Mouse (Mus musculus): Measurements from ENCODE around the gene Scp2. TPM values are rescaled to one million over a fixed set of nuclear protein-coding genes. Genes with fewer than 3 reads are reported as not detected.
"Not testable (repeated sequence)": the region's sequence is repeated elsewhere in the genome, so short reads cannot be mapped to it uniquely, and the experiment has no call there.

Gene Scp2
- polyA plus RNA-seq, 1 experiment: 19.3 TPM

- no peaks in the 10 kb centered on the region for H3K4me1 ChIP-seq (ENCODE audit: control insufficient read depth, insufficient read depth, low read length)
- no peak overlapping the region for H3K4me3 ChIP-seq (ENCODE audit: control insufficient read depth, low read depth, low read length)
- H3K36me3 ChIP-seq (ENCODE audit: control insufficient read depth, insufficient read depth, low read length): no peaks in the 10 kb centered on the region
- no peaks in the 10 kb centered on the region for H3K27me3 ChIP-seq (ENCODE audit: control insufficient read depth, insufficient read depth, low read length)
- TF ChIP-seq CTCF (IDR thresholded peaks at IDR 0.05; ENCODE audit: control insufficient read depth, insufficient read depth, insufficient replicate concordance, low read depth, low read length): no peak
- no peak for TF ChIP-seq POLR2A (IDR thresholded peaks at IDR 0.05; ENCODE audit: control insufficient read depth, low read depth, low read length)
- H3K27ac ChIP-seq (ENCODE audit: control insufficient read depth, insufficient read depth, low read depth, low read length): no peak overlapping the region
Observed at GRCm38 (mm10) chr4:108079762-108080161, 65.0 kb downstream of the Scp2 start.

GRCm38 (mm10) chr4:108079191-108079590, 65.6 kb downstream of the Scp2 start:
- H3K4me3 ChIP-seq (ENCODE audit: control insufficient read depth, low read depth, low read length); H3K4me1 ChIP-seq (ENCODE audit: control insufficient read depth, insufficient read depth, low read length); H3K27me3 ChIP-seq (ENCODE audit: control insufficient read depth, insufficient read depth, low read length); H3K36me3 ChIP-seq (ENCODE audit: control insufficient read depth, insufficient read depth, low read length); H3K27ac ChIP-seq (ENCODE audit: control insufficient read depth, insufficient read depth, low read depth, low read length): not testable (repeated sequence)

GRCm38 (mm10) chr4:108077224-108077955, 67.4 kb downstream of the Scp2 start:
- H3K4me1 ChIP-seq (ENCODE audit: control insufficient read depth, insufficient read depth, low read length): no peaks in the 10 kb centered on the region
- no peak for TF ChIP-seq CTCF (IDR thresholded peaks at IDR 0.05; ENCODE audit: control insufficient read depth, insufficient read depth, insufficient replicate concordance, low read depth, low read length)
- TF ChIP-seq POLR2A (IDR thresholded peaks at IDR 0.05; ENCODE audit: control insufficient read depth, low read depth, low read length): no peak
- no peak overlapping the region for H3K4me3 ChIP-seq (ENCODE audit: control insufficient read depth, low read depth, low read length)
- no peaks in the 10 kb centered on the region for H3K27me3 ChIP-seq (ENCODE audit: control insufficient read depth, insufficient read depth, low read length)
- no peaks in the 10 kb centered on the region for H3K36me3 ChIP-seq (ENCODE audit: control insufficient read depth, insufficient read depth, low read length)
- no peak overlapping the region for H3K27ac ChIP-seq (ENCODE audit: control insufficient read depth, insufficient read depth, low read depth, low read length)

- H3K36me3 ChIP-seq (ENCODE audit: control insufficient read depth, insufficient read depth, low read length): no peaks in the 10 kb centered on the region
- H3K4me1 ChIP-seq (ENCODE audit: control insufficient read depth, insufficient read depth, low read length): peaks cover 4% of the 10 kb centered on the region
- no peak overlapping the region for H3K27ac ChIP-seq (ENCODE audit: control insufficient read depth, insufficient read depth, low read depth, low read length)
- no peaks in the 10 kb centered on the region for H3K27me3 ChIP-seq (ENCODE audit: control insufficient read depth, insufficient read depth, low read length)
- TF ChIP-seq CTCF (IDR thresholded peaks at IDR 0.05; ENCODE audit: control insufficient read depth, insufficient read depth, insufficient replicate concordance, low read depth, low read length) (no peak), POLR2A (IDR thresholded peaks at IDR 0.05; ENCODE audit: control insufficient read depth, low read depth, low read length) (no peak)
- H3K4me3 ChIP-seq (ENCODE audit: control insufficient read depth, low read depth, low read length): no peak overlapping the region
Observed at GRCm38 (mm10) chr4:108074204-108074823, 70.5 kb downstream of the Scp2 start.

- Histone ChIP-seq H3K27ac (ENCODE audit: control insufficient read depth, insufficient read depth, low read depth, low read length) (no peak overlapping the region), H3K4me1 (ENCODE audit: control insufficient read depth, insufficient read depth, low read length) (peaks cover 4% of the 10 kb centered on the region), H3K4me3 (ENCODE audit: control insufficient read depth, low read depth, low read length) (no peak overlapping the region), H3K27me3 (ENCODE audit: control insufficient read depth, insufficient read depth, low read length) (no peaks in the 10 kb centered on the region), H3K36me3 (ENCODE audit: control insufficient read depth, insufficient read depth, low read length) (no peaks in the 10 kb centered on the region)
- no peak for TF ChIP-seq CTCF (IDR thresholded peaks at IDR 0.05; ENCODE audit: control insufficient read depth, insufficient read depth, insufficient replicate concordance, low read depth, low read length)
- no peak for TF ChIP-seq POLR2A (IDR thresholded peaks at IDR 0.05; ENCODE audit: control insufficient read depth, low read depth, low read length)
Observed at GRCm38 (mm10) chr4:108072086-108072485, 72.7 kb downstream of the Scp2 start.

- Histone ChIP-seq H3K36me3 (ENCODE audit: control insufficient read depth, insufficient read depth, low read length) (no peaks in the 10 kb centered on the region), H3K27me3 (ENCODE audit: control insufficient read depth, insufficient read depth, low read length) (no peaks in the 10 kb centered on the region), H3K4me3 (ENCODE audit: control insufficient read depth, low read depth, low read length) (peak overlapping the region; percentile 79), H3K27ac (ENCODE audit: control insufficient read depth, insufficient read depth, low read depth, low read length) (no peak overlapping the region; the same call in 1 of the 2 replicates), H3K4me1 (ENCODE audit: control insufficient read depth, insufficient read depth, low read length) (peaks cover 4% of the 10 kb centered on the region)
- no peak for TF ChIP-seq CTCF (IDR thresholded peaks at IDR 0.05; ENCODE audit: control insufficient read depth, insufficient read depth, insufficient replicate concordance, low read depth, low read length)
- peak; percentile 68 for TF ChIP-seq POLR2A (IDR thresholded peaks at IDR 0.05; ENCODE audit: control insufficient read depth, low read depth, low read length)
Observed at GRCm38 (mm10) chr4:108071235-108071901, 73.4 kb downstream of the Scp2 start.

GRCm38 (mm10) chr4:108070723-108071122, 74.1 kb downstream of the Scp2 start:
- Histone ChIP-seq H3K27ac (ENCODE audit: control insufficient read depth, insufficient read depth, low read depth, low read length) (peak overlapping the region; percentile 61), H3K4me3 (ENCODE audit: control insufficient read depth, low read depth, low read length) (peak overlapping the region; percentile 79), H3K27me3 (ENCODE audit: control insufficient read depth, insufficient read depth, low read length) (no peaks in the 10 kb centered on the region), H3K4me1 (ENCODE audit: control insufficient read depth, insufficient read depth, low read length) (peaks cover 4% of the 10 kb centered on the region), H3K36me3 (ENCODE audit: control insufficient read depth, insufficient read depth, low read length) (no peaks in the 10 kb centered on the region)
- no peak for TF ChIP-seq POLR2A (IDR thresholded peaks at IDR 0.05; ENCODE audit: control insufficient read depth, low read depth, low read length)
- TF ChIP-seq CTCF (IDR thresholded peaks at IDR 0.05; ENCODE audit: control insufficient read depth, insufficient read depth, insufficient replicate concordance, low read depth, low read length): no peak
